Mouse (Mus musculus) lung, embryonic 14.5 days (tissue): ENCODE measurements around the gene Lrrc74a. TPM values are rescaled to one million over a fixed set of nuclear protein-coding genes. Genes with fewer than 3 reads are reported as not detected.
A peak's percentile ranks its signal among the peaks of the same experiment; 100 is the strongest.

ENCODE experiments used
- ATAC-seq: fragments of 200-750 bp; cut with Nextera tagmentation; 2 replicates; pipeline ENCODE4 v1.8.0; 2017; ENCODE audit warnings: mild to moderate bottlenecking, moderate TSS enrichment, moderate library complexity; ENCODE audit not compliant: insufficient read depth
- DNase-seq: peaks from one replicate; pipeline ENCODE4 v3.0.0-alpha.2; 2015
- H3K27ac ChIP-seq: fragments of 300-500 bp; sonication (generic); 2 replicates; pipeline ENCODE4 v1.5.1; 2014; ENCODE audit warnings: low read depth, mild to moderate bottlenecking, moderate library complexity
- H3K27me3 ChIP-seq: fragments of 300-500 bp; sonication (generic); 2 replicates; pipeline ENCODE4 v1.6.1; 2014; ENCODE audit warnings: low read length, control low read depth; ENCODE audit not compliant: insufficient read depth
- H3K36me3 ChIP-seq: fragments of 300-500 bp; sonication (generic); 2 replicates; pipeline ENCODE4 v1.6.1; 2014; ENCODE audit warnings: control low read depth; ENCODE audit not compliant: insufficient read depth
- H3K4me1 ChIP-seq: fragments of 300-500 bp; sonication (generic); 2 replicates; pipeline ENCODE4 v1.6.1; 2014; ENCODE audit warnings: antibody characterized with exemption, control low read depth; ENCODE audit not compliant: insufficient read depth
- H3K4me2 ChIP-seq: fragments of 300-500 bp; sonication (generic); 2 replicates; pipeline ENCODE4 v1.6.1; 2014; ENCODE audit warnings: mild to moderate bottlenecking
- H3K4me3 ChIP-seq: fragments of 300-500 bp; sonication (generic); 2 replicates; pipeline ENCODE4 v1.5.1; 2014; ENCODE audit warnings: low read depth, low read length
- H3K9ac ChIP-seq: fragments of 300-500 bp; sonication (generic); 2 replicates; pipeline ENCODE4 v1.6.1; 2014
- H3K9me3 ChIP-seq: fragments of 300-500 bp; sonication (generic); 2 replicates; pipeline ENCODE4 v1.6.1; 2016; ENCODE audit warnings: low read depth, low read length, control low read depth
- CTCF ChIP-seq: IDR thresholded peaks from 2 replicates; pipeline ENCODE4 v1.5.1; 2016; ENCODE audit warnings: antibody characterized with exemption, low read depth
- WGBS: fragments of 180-500 bp; shearing (Covaris S2); extraction: QIAGEN DNeasy Blood & Tissue Kit; methylation state at CpG from one replicate; pipeline ENCODE4 v1.1.7; 2014; 5-methylcytosine and 5-hydroxymethylcytosine counted together
- polyA plus RNA-seq: library from polyadenylated mRNA; unstranded; fragments of >200 nt; fragmentation: Nextera tagmentation; extraction: Ambion mirVana; gene quantifications from 2 replicates; pipeline ENCODE4 v1.2.1, GENCODE M21; 2014

Gene Lrrc74a
- polyA plus RNA-seq, 1 experiment from 2014 or later = not detected

GRCm38 (mm10) chr12:86793830-86794229, 59.7 kb downstream of the Lrrc74a start:
- DNase-seq = peak; percentile 67
- 34% methylated on average over 3 of the region's 3 CpGs for WGBS
- no peak for TF ChIP-seq CTCF
- Histone ChIP-seq H3K4me1 (peaks cover 5% of the 10 kb centered on the region; the same call in 1 of the 2 replicates), H3K9ac (no peak overlapping the region), H3K9me3 (no peaks in the 10 kb centered on the region), H3K36me3 (no peaks in the 10 kb centered on the region), H3K4me3 (no peak overlapping the region), H3K27me3 (no peaks in the 10 kb centered on the region), H3K4me2 (no peak overlapping the region), H3K27ac (peak overlapping the region; percentile 19; the same call in 1 of the 2 replicates)
- ATAC-seq = peak; percentile 29

- H3K9ac ChIP-seq = no peak overlapping the region
Observed at GRCm38 (mm10) chr12:86794331-86794730, 60.2 kb downstream of the Lrrc74a start.

GRCm38 (mm10) chr12:86795076-86795837, 61.1 kb downstream of the Lrrc74a start:
- Histone ChIP-seq H3K36me3 (no peaks in the 10 kb centered on the region), H3K27me3 (no peaks in the 10 kb centered on the region), H3K9me3 (no peaks in the 10 kb centered on the region), H3K9ac (no peak overlapping the region), H3K4me1 (peaks cover 12% of the 10 kb centered on the region), H3K4me3 (no peak overlapping the region), H3K4me2 (no peak overlapping the region), H3K27ac (no peak overlapping the region)
- WGBS = 46% methylated on average over 7 of the region's 7 CpGs
- peak; percentile 36; the same call in 1 of the 2 replicates for TF ChIP-seq CTCF
- DNase-seq (no peak), ATAC-seq (0 out of 2 replicates have a peak, but pooled peaks have one; percentile 22)

More at GRCm38 (mm10) chr12:86794331-86794730, 60.2 kb downstream of the Lrrc74a start:
- H3K36me3 ChIP-seq = no peaks in the 10 kb centered on the region
- H3K4me3 ChIP-seq = no peak overlapping the region
- no peak overlapping the region; the same call in 1 of the 2 replicates for H3K27ac ChIP-seq
- DNase-seq (no peak), ATAC-seq (no peak)
- WGBS = 84% methylated on average over 11 of the region's 11 CpGs
- TF ChIP-seq CTCF = no peak
- no peaks in the 10 kb centered on the region for H3K9me3 ChIP-seq
- no peaks in the 10 kb centered on the region for H3K27me3 ChIP-seq
- H3K4me1 ChIP-seq = peaks cover 10% of the 10 kb centered on the region; the same call in 1 of the 2 replicates
- H3K4me2 ChIP-seq = no peak overlapping the region

- ATAC-seq (peak; percentile 43; the same call in 1 of the 2 replicates), DNase-seq (peak; percentile 95)
- Histone ChIP-seq H3K36me3 (no peaks in the 10 kb centered on the region), H3K4me3 (no peak overlapping the region), H3K4me1 (peaks cover 17% of the 10 kb centered on the region), H3K27ac (no peak overlapping the region), H3K27me3 (no peaks in the 10 kb centered on the region), H3K4me2 (no peak overlapping the region), H3K9me3 (no peaks in the 10 kb centered on the region), H3K9ac (no peak overlapping the region)
- TF ChIP-seq CTCF = peak; percentile 100
- 0% methylated on average over 4 of the region's 4 CpGs for WGBS
Observed at GRCm38 (mm10) chr12:86795838-86796232, 61.7 kb downstream of the Lrrc74a start.

- DNase-seq = no peak
- Histone ChIP-seq H3K4me1 (peaks cover 22% of the 10 kb centered on the region), H3K36me3 (no peaks in the 10 kb centered on the region), H3K27me3 (no peaks in the 10 kb centered on the region), H3K4me2 (no peak overlapping the region), H3K27ac (no peak overlapping the region), H3K4me3 (no peak overlapping the region), H3K9me3 (no peaks in the 10 kb centered on the region), H3K9ac (no peak overlapping the region)
- no peak for TF ChIP-seq CTCF
- WGBS = 77% methylated on average over 3 of the region's 3 CpGs
- no peak for ATAC-seq
Observed at GRCm38 (mm10) chr12:86796351-86796750, 62.2 kb downstream of the Lrrc74a start.

GRCm38 (mm10) chr12:86797771-86798170, 63.6 kb downstream of the Lrrc74a start:
- H3K9ac ChIP-seq = no peak overlapping the region
- no peak for TF ChIP-seq CTCF
- H3K36me3 ChIP-seq = no peaks in the 10 kb centered on the region
- H3K9me3 ChIP-seq = no peaks in the 10 kb centered on the region
- no peaks in the 10 kb centered on the region for H3K27me3 ChIP-seq
- DNase-seq (no peak), ATAC-seq (no peak)
- H3K27ac ChIP-seq = no peak overlapping the region
- H3K4me2 ChIP-seq = no peak overlapping the region
- H3K4me3 ChIP-seq = no peak overlapping the region
- WGBS = 79% methylated on average over 4 of the region's 4 CpGs
- H3K4me1 ChIP-seq = peaks cover 35% of the 10 kb centered on the region

GRCm38 (mm10) chr12:86798773-86799540, 64.8 kb downstream of the Lrrc74a start:
- Histone ChIP-seq H3K27ac (peak overlapping the region; percentile 55; the same call in 1 of the 2 replicates), H3K9ac (no peak overlapping the region), H3K4me1 (peaks cover 43% of the 10 kb centered on the region), H3K9me3 (no peaks in the 10 kb centered on the region), H3K4me3 (no peak overlapping the region), H3K36me3 (no peaks in the 10 kb centered on the region), H3K4me2 (no peak overlapping the region), H3K27me3 (no peaks in the 10 kb centered on the region)
- ATAC-seq = no peak
- DNase-seq = peak; percentile 97
- WGBS = 18% methylated on average over 14 of the region's 14 CpGs
- TF ChIP-seq CTCF = peak; percentile 99
